ENCODE assay signal across 29 mouse cellular contexts in genomic region chr4:133604175-133604574, GRCm38 (mm10). TPM values are rescaled to one million over a fixed set of nuclear protein-coding genes. Genes with fewer than 3 reads are reported as not detected.
DNase-seq lines count a peak whose midpoint lies in the region; ATAC-seq and TF ChIP-seq lines count a peak whose summit lies in the region.
"Had no signal": no experiment of that assay in that cellular context is flagged by ENCODE, and none has a peak within 500 bp of the region (broad histone marks: within the 10 kb centered on the region; RNA-seq: fewer than 3 reads in every experiment).

No protein-coding gene starts in this region.

- H3K9ac ChIP-seq in lung, postnatal 0 days (replicated peaks; ENCODE audit: low read depth), result no peak overlapping the region
- H3K9ac ChIP-seq in stomach, embryonic 14.5 days (replicated peaks; ENCODE audit: low read depth, low read length), result 0 out of 2 replicates have a peak overlapping the region, but pooled peaks have one; percentile 4
- no peak overlapping the region for H3K9ac ChIP-seq in intestine, embryonic 16.5 days (ENCODE audit: low read depth, low read length)
- H3K9ac ChIP-seq: forebrain, embryonic 15.5 days; heart, embryonic 12.5 days; hindbrain, embryonic 13.5 days; limb, embryonic 13.5 days; liver, embryonic 14.5 days; lung, embryonic 15.5 days had no signal

- ATAC-seq in lung, postnatal 0 days, result no peak
- no peak for ATAC-seq in stomach, embryonic 14.5 days (ENCODE audit: insufficient number of reproducible peaks, insufficient read depth, low FRiP score, low read depth)
- no peak for ATAC-seq in intestine, embryonic 16.5 days
- ATAC-seq: forebrain, embryonic 15.5 days; midbrain, embryonic 16.5 days had no signal

- no peak for TF ChIP-seq EP300 in lung, postnatal 0 days (IDR thresholded peaks at IDR 0.05)

- H3K4me1 ChIP-seq in lung, postnatal 0 days (ENCODE audit: insufficient read depth, low read depth, low read length), result peaks cover 7% of the 10 kb centered on the region
- peaks cover 8% of the 10 kb centered on the region; the same call in 1 of the 2 replicates for H3K4me1 ChIP-seq in stomach, embryonic 14.5 days (ENCODE audit: control insufficient read depth, insufficient read depth, low read length)
- H3K4me1 ChIP-seq in intestine, embryonic 16.5 days (ENCODE audit: control insufficient read depth, insufficient read depth, low read length), result peaks cover 32% of the 10 kb centered on the region

- H3K9me3 ChIP-seq in lung, postnatal 0 days (ENCODE audit: low read length), result no peaks in the 10 kb centered on the region
- H3K9me3 ChIP-seq in stomach, embryonic 14.5 days (ENCODE audit: control insufficient read depth, low read depth, low read length), result no peaks in the 10 kb centered on the region
- H3K9me3 ChIP-seq in intestine, embryonic 16.5 days (ENCODE audit: control insufficient read depth, low read length), result no peaks in the 10 kb centered on the region
- H3K9me3 ChIP-seq: forebrain, embryonic 15.5 days; G1E; heart, embryonic 12.5 days; hindbrain, embryonic 13.5 days; limb, embryonic 13.5 days; lung, embryonic 15.5 days; midbrain, embryonic 10.5 days had no signal

- H3K4me2 ChIP-seq in lung, postnatal 0 days (replicated peaks; ENCODE audit: low read depth, low read length), result no peak overlapping the region
- H3K4me2 ChIP-seq in stomach, embryonic 14.5 days (replicated peaks; ENCODE audit: low read depth, low read length), result no peak overlapping the region
- no peak overlapping the region for H3K4me2 ChIP-seq in intestine, embryonic 16.5 days (ENCODE audit: low read depth, low read length)
- H3K4me2 ChIP-seq: forebrain, embryonic 15.5 days; heart, embryonic 12.5 days; hindbrain, embryonic 13.5 days; limb, embryonic 13.5 days; lung, embryonic 15.5 days had no signal

- TF ChIP-seq CTCF in lung, postnatal 0 days (IDR thresholded peaks at IDR 0.05), result no peak

- H3K27ac ChIP-seq in lung, postnatal 0 days (ENCODE audit: low read length), result peak overlapping the region; percentile 32; the same call in 1 of the 2 replicates
- no peak overlapping the region for H3K27ac ChIP-seq in stomach, embryonic 14.5 days (ENCODE audit: low read length)
- H3K27ac ChIP-seq in intestine, embryonic 16.5 days (ENCODE audit: low read length), result no peak overlapping the region
- H3K27ac ChIP-seq: forebrain, embryonic 15.5 days; hindbrain, embryonic 13.5 days; limb, embryonic 13.5 days; liver, embryonic 14.5 days; midbrain, embryonic 10.5 days had no signal

- H3K4me3 ChIP-seq in lung, postnatal 0 days (ENCODE audit: low read depth, low read length), result no peak overlapping the region
- no peak overlapping the region for H3K4me3 ChIP-seq in stomach, embryonic 14.5 days (ENCODE audit: low read depth, low read length)
- H3K4me3 ChIP-seq in intestine, embryonic 16.5 days (ENCODE audit: low read length), result no peak overlapping the region
- H3K4me3 ChIP-seq: forebrain, embryonic 15.5 days; heart, embryonic 12.5 days; hindbrain, embryonic 13.5 days; limb, embryonic 13.5 days; lung, embryonic 15.5 days; midbrain, embryonic 10.5 days had no signal

- intact Hi-C loops in left cerebral cortex, postnatal 14 days (cut with DNase I), result no loop called here

- 74% methylated on average over 7 of the region's 7 CpGs for WGBS in lung, postnatal 0 days
- 87% methylated on average over 7 of the region's 7 CpGs for WGBS in stomach, embryonic 14.5 days
- 81% methylated on average over 7 of the region's 7 CpGs for WGBS in intestine, embryonic 16.5 days

- H3K27me3 ChIP-seq in lung, postnatal 0 days (replicated peaks; ENCODE audit: insufficient read depth, low read length), result no peaks in the 10 kb centered on the region
- peaks cover 12% of the 10 kb centered on the region for H3K27me3 ChIP-seq in stomach, embryonic 14.5 days (ENCODE audit: control insufficient read depth, insufficient read depth, low read length)
- peaks cover 5% of the 10 kb centered on the region; the same call in 1 of the 2 replicates for H3K27me3 ChIP-seq in intestine, embryonic 16.5 days (replicated peaks; ENCODE audit: control insufficient read depth, insufficient read depth, low read length)

- H3K36me3 ChIP-seq in lung, postnatal 0 days (ENCODE audit: insufficient read depth, low read length), result peaks cover 19% of the 10 kb centered on the region; the same call in 1 of the 2 replicates
- peaks cover 14% of the 10 kb centered on the region; the same call in 1 of the 2 replicates for H3K36me3 ChIP-seq in stomach, embryonic 14.5 days (ENCODE audit: control insufficient read depth, insufficient read depth, low read length)
- no peaks in the 10 kb centered on the region; the same call in 1 of the 2 replicates for H3K36me3 ChIP-seq in intestine, embryonic 16.5 days (ENCODE audit: control insufficient read depth, insufficient read depth, low read length)

- DNase-seq in lung, postnatal 0 days (ENCODE audit: low spot score), result no peak
- no peak for DNase-seq in lung, postnatal 10 days
- peak; percentile 76 for DNase-seq in NIH3T3 (ENCODE audit: low read depth)
- no peak for DNase-seq in layer of hippocampus, postnatal 25 days (ENCODE audit: extremely low spot score in 1 of 2, low spot score in 1 of 2)
- no peak for DNase-seq in left cerebral cortex, postnatal 14 days (ENCODE audit: low spot score in 2 of 2)
- DNase-seq: adrenal gland, adult 8-10 months; cerebellum, adult 11-12 months; cerebellum, postnatal 10 days; gastrocnemius, postnatal 14 days; heart, adult 18-20 months; heart, postnatal 14 days had no signal

RNA-seq across cellular contexts. Expression of gene Sfn, which starts 2.2 kb away (rescaled TPM):
- 23.7 and 32.4 TPM in 2 replicates for polyA plus RNA-seq in lung, postnatal 0 days (2015; fragmentation: Nextera tagmentation; extraction: Ambion mirVana)
- 158 and 163 TPM in 2 replicates for polyA plus RNA-seq in stomach, embryonic 14.5 days (2014; fragmentation: Nextera tagmentation; extraction: Ambion mirVana)
- 1 to 10 TPM; 1.5 to 1.9 TPM for total RNA-seq in layer of hippocampus, postnatal 25 days (2021)
- polyA plus RNA-seq in intestine, embryonic 16.5 days (2015; fragmentation: Nextera tagmentation; extraction: Ambion mirVana), result 50.1 and 59.9 TPM in 2 replicates
- total RNA-seq in left cerebral cortex, postnatal 14 days (2021), result 1 to 10 TPM; 1.0 to 1.4 TPM

RNA-seq across cellular contexts. Expression of gene Gpn2, which starts 20.0 kb away (rescaled TPM):
- polyA plus RNA-seq in lung, postnatal 0 days (2015; fragmentation: Nextera tagmentation; extraction: Ambion mirVana), result 15.8 and 17.6 TPM in 2 replicates
- 17.7 and 18.9 TPM in 2 replicates for polyA plus RNA-seq in stomach, embryonic 14.5 days (2014; fragmentation: Nextera tagmentation; extraction: Ambion mirVana)
- total RNA-seq in layer of hippocampus, postnatal 25 days (2021), result 10 to 100 TPM; 10.0 to 10.2 TPM
- 17.1 and 17.3 TPM in 2 replicates for polyA plus RNA-seq in intestine, embryonic 16.5 days (2015; fragmentation: Nextera tagmentation; extraction: Ambion mirVana)
- total RNA-seq in left cerebral cortex, postnatal 14 days (2021), result 10 to 100 TPM in 1 of 2 experiments, 1 to 10 TPM in 1; 9.5 to 10.6 TPM

RNA-seq across cellular contexts. Expression of gene Gpatch3, which starts 29.6 kb away (rescaled TPM):
- polyA plus RNA-seq in lung, postnatal 0 days (2015; fragmentation: Nextera tagmentation; extraction: Ambion mirVana), result 6.7 and 7.1 TPM in 2 replicates
- 5.5 TPM in 2 replicates for polyA plus RNA-seq in stomach, embryonic 14.5 days (2014; fragmentation: Nextera tagmentation; extraction: Ambion mirVana)
- total RNA-seq in layer of hippocampus, postnatal 25 days (2021), result 1 to 10 TPM; 8.2 to 9.5 TPM
- polyA plus RNA-seq in intestine, embryonic 16.5 days (2015; fragmentation: Nextera tagmentation; extraction: Ambion mirVana), result 5.5 and 7.5 TPM in 2 replicates
- 1 to 10 TPM; 9.2 to 9.6 TPM for total RNA-seq in left cerebral cortex, postnatal 14 days (2021)

RNA-seq across cellular contexts. Expression of gene Zdhhc18, which starts 45.8 kb away (rescaled TPM):
- 5.8 and 9.4 TPM in 2 replicates for polyA plus RNA-seq in lung, postnatal 0 days (2015; fragmentation: Nextera tagmentation; extraction: Ambion mirVana)
- polyA plus RNA-seq in stomach, embryonic 14.5 days (2014; fragmentation: Nextera tagmentation; extraction: Ambion mirVana), result 2.7 and 3.2 TPM in 2 replicates
- 10 to 100 TPM; 33.6 to 39.8 TPM for total RNA-seq in layer of hippocampus, postnatal 25 days (2021)
- 1.3 and 1.6 TPM in 2 replicates for polyA plus RNA-seq in intestine, embryonic 16.5 days (2015; fragmentation: Nextera tagmentation; extraction: Ambion mirVana)
- 10 to 100 TPM; 29.3 to 32.9 TPM for total RNA-seq in left cerebral cortex, postnatal 14 days (2021)

RNA-seq across cellular contexts. Expression of gene Nr0b2, which starts 51.0 kb away (rescaled TPM):
- polyA plus RNA-seq in lung, postnatal 0 days (2015; fragmentation: Nextera tagmentation; extraction: Ambion mirVana), result 0.37 and 0.39 TPM in 2 replicates
- polyA plus RNA-seq in stomach, embryonic 14.5 days (2014; fragmentation: Nextera tagmentation; extraction: Ambion mirVana), result 3.3 and 4.1 TPM in 2 replicates
- not detected for total RNA-seq in layer of hippocampus, postnatal 25 days (2021)
- 9.2 and 10.3 TPM in 2 replicates for polyA plus RNA-seq in intestine, embryonic 16.5 days (2015; fragmentation: Nextera tagmentation; extraction: Ambion mirVana)
- total RNA-seq in left cerebral cortex, postnatal 14 days (2021), result not detected
- total RNA-seq: G1E; gastrocnemius, postnatal 14 days; layer of hippocampus, adult 8-10 months; left cerebral cortex, postnatal 25 days had no signal
- polyA plus RNA-seq: cortical plate, adult 2 months; embryonic facial prominence, embryonic 11.5 days; forebrain, embryonic 15.5 days; hindbrain, embryonic 13.5 days; kidney, embryonic 14.5 days; midbrain, embryonic 16.5 days; neural tube, embryonic 14.5 days; urinary bladder, adult 2 months had no signal
